Mouse (Mus musculus) stomach, postnatal 0 days (tissue): ENCODE results near the gene 4833420G17Rik.

Experiments
- CTCF ChIP-seq: IDR thresholded peaks from 2 replicates; pipeline ENCODE4 v1.5.1; 2016; ENCODE audit warnings: antibody characterized with exemption, low read depth, mild to moderate bottlenecking, moderate library complexity
- EP300 ChIP-seq: optimal IDR thresholded peaks from 2 replicates; pipeline ENCODE3; 2016; ENCODE audit warnings: antibody characterized with exemption

DNA sequence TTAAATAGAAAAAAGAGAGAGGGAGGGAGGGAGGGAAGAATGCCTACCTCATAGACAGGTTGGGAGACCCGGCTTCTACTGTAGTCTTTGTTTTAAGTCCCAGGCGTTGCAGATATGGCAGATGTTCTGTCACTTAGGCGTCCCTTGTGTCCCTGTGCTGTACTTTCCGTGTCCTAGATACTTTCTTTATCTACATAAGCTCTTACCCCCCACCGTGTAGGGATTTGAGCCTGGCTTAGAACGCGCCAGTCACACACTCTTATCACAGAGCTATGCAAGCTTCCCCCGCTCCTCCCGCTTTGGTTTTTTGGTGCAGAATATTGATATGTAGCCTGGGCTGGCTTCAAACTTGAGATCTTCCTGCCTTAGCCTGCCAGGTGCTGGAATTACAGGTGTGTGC lies 14.1 kb downstream of the 4833420G17Rik start:
- TF ChIP-seq CTCF: no peak
- no peak for TF ChIP-seq EP300
